Mouse (Mus musculus) gastrocnemius, adult 8-10 months (tissue): ENCODE data around the gene Acox1. TPM values are rescaled to one million over a fixed set of nuclear protein-coding genes. Genes with fewer than 3 reads are reported as not detected.

ENCODE experiments used
- DNase-seq, 2 experiments: peaks; one replicate each; pipeline ENCODE4 v3.0.0; 2022; ENCODE audit warnings: low spot score in 2 of 2
- total RNA-seq, 4 experiments: library from RNA; stranded (reverse); gene quantifications; 2 replicates each; pipeline ENCODE4 v1.2.4; 2022

Acox1 gene
- total RNA-seq = 100 to 1,000 TPM in 2 of 4 experiments, 10 to 100 TPM in 2; 88.9 to 111 (median 97.2) TPM

GRCm38 (mm10) chr11:116198639-116199531 is at the start of gene Acox1, which contains the start of gene Ten1:
Acox1 (minus strand) TSS chr11:116199045.
Ten1 (plus strand) TSS chr11:116198855.
- peak; percentile 90 to 93 for DNase-seq

GRCm38 (mm10) chr11:116247502-116248222 is 48.8 kb upstream of the Acox1 start:
- no peak for DNase-seq

- DNase-seq = no peak
These were observed 46.8 kb upstream of the Acox1 start for GRCm38 (mm10) chr11:116245616-116246015.

GRCm38 (mm10) chr11:116244580-116244979 is 45.7 kb upstream of the Acox1 start:
- DNase-seq = no peak

- no peak for DNase-seq
These were observed 42.9 kb upstream of the Acox1 start for GRCm38 (mm10) chr11:116241744-116242235.

GRCm38 (mm10) chr11:116239797-116240196 is 41.0 kb upstream of the Acox1 start:
- no peak for DNase-seq

GRCm38 (mm10) chr11:116237742-116238395 is 39.0 kb upstream of the Acox1 start, which contains the start of gene Evpl:
Evpl (minus strand) TSS chr11:116238077.
- no peak for DNase-seq

- no peak for DNase-seq
These were observed 36.1 kb upstream of the Acox1 start for GRCm38 (mm10) chr11:116234901-116235300.

- no peak for DNase-seq
These were observed 33.6 kb upstream of the Acox1 start for GRCm38 (mm10) chr11:116232427-116232826.

GRCm38 (mm10) chr11:116228699-116229098 is 29.9 kb upstream of the Acox1 start:
- no peak for DNase-seq

- DNase-seq = peak; percentile 52 to 68
These were observed 27.6 kb upstream of the Acox1 start for GRCm38 (mm10) chr11:116226414-116226813.

- DNase-seq = no peak
These were observed 23.9 kb upstream of the Acox1 start for GRCm38 (mm10) chr11:116222740-116223059.

- DNase-seq = no peak
These were observed 23.3 kb upstream of the Acox1 start for GRCm38 (mm10) chr11:116221931-116222739.

- DNase-seq = peak; percentile 32 to 38
These were observed 21.0 kb upstream of the Acox1 start for GRCm38 (mm10) chr11:116219885-116220284.

GRCm38 (mm10) chr11:116218737-116219400 is 20.0 kb upstream of the Acox1 start:
- DNase-seq = peak; percentile 39 to 63

GRCm38 (mm10) chr11:116218263-116218662 is 19.4 kb upstream of the Acox1 start:
- no peak for DNase-seq

GRCm38 (mm10) chr11:116216549-116216948 is 17.7 kb upstream of the Acox1 start:
- no peak for DNase-seq

- DNase-seq = no peak
These were observed 17.1 kb upstream of the Acox1 start for GRCm38 (mm10) chr11:116215991-116216390.

GRCm38 (mm10) chr11:116215181-116215580 is 16.3 kb upstream of the Acox1 start:
- DNase-seq = no peak

- DNase-seq = no peak
These were observed 15.1 kb upstream of the Acox1 start for GRCm38 (mm10) chr11:116213877-116214510.
